Mouse (Mus musculus) kidney, adult 8-10 months (tissue): ENCODE results near the gene Cdon.
A peak's percentile ranks its signal among the peaks of the same experiment; 100 is the strongest.

Source experiments
- DNase-seq, 2 experiments: peaks; one replicate each; pipeline ENCODE4 v3.0.0; 2022

Cdon gene

GRCm38 (mm10) chr9:35438286-35439061 is 17.5 kb downstream of the Cdon start:
- DNase-seq = no peak

- no peak for DNase-seq
Measured at GRCm38 (mm10) chr9:35439062-35439442, 18.1 kb downstream of the Cdon start.

- no peak for DNase-seq
Measured at GRCm38 (mm10) chr9:35439754-35440153, 18.8 kb downstream of the Cdon start.

GRCm38 (mm10) chr9:35442476-35442875 is 21.5 kb downstream of the Cdon start:
- no peak for DNase-seq

GRCm38 (mm10) chr9:35443618-35444511 is 22.9 kb downstream of the Cdon start:
- no peak for DNase-seq

- no peak for DNase-seq
Measured at GRCm38 (mm10) chr9:35444512-35444886, 23.6 kb downstream of the Cdon start.

- no peak for DNase-seq
Measured at GRCm38 (mm10) chr9:35446916-35447315, 26.0 kb downstream of the Cdon start.

GRCm38 (mm10) chr9:35453311-35453710 is 32.4 kb downstream of the Cdon start:
- DNase-seq = no peak

- DNase-seq = no peak
Measured at GRCm38 (mm10) chr9:35459594-35459993, 38.7 kb downstream of the Cdon start.

GRCm38 (mm10) chr9:35467264-35467817 is 46.4 kb downstream of the Cdon start:
- no peak for DNase-seq

- no peak for DNase-seq
Measured at GRCm38 (mm10) chr9:35468913-35469312, 48.0 kb downstream of the Cdon start.

GRCm38 (mm10) chr9:35474104-35474724 is 53.3 kb downstream of the Cdon start:
- DNase-seq = no peak

GRCm38 (mm10) chr9:35475394-35475793 is 54.5 kb downstream of the Cdon start:
- no peak for DNase-seq

GRCm38 (mm10) chr9:35479456-35479855 is 58.5 kb downstream of the Cdon start:
- no peak for DNase-seq

GRCm38 (mm10) chr9:35482014-35482898 is 61.3 kb downstream of the Cdon start:
- no peak for DNase-seq

GRCm38 (mm10) chr9:35483949-35484348 is 63.0 kb downstream of the Cdon start:
- DNase-seq = no peak

- DNase-seq = no peak
Measured at GRCm38 (mm10) chr9:35486616-35487015, 65.7 kb downstream of the Cdon start.

GRCm38 (mm10) chr9:35488496-35488895 is 67.6 kb downstream of the Cdon start:
- no peak for DNase-seq

- DNase-seq = no peak
Measured at GRCm38 (mm10) chr9:35491109-35491866, 70.4 kb downstream of the Cdon start.

- peak; percentile 4 to 17 for DNase-seq
Measured at GRCm38 (mm10) chr9:35493033-35493732, 72.3 kb downstream of the Cdon start.

- DNase-seq = no peak
Measured at GRCm38 (mm10) chr9:35493733-35494092, 72.8 kb downstream of the Cdon start.
